Mouse (Mus musculus): ENCODE measurements around the gene Igfbp6. TPM values are rescaled to one million over a fixed set of nuclear protein-coding genes. Genes with fewer than 3 reads are reported as not detected.

Gene Igfbp6
- polyA plus RNA-seq, 1 experiment from 2014 or later: 0.74 TPM

DNA sequence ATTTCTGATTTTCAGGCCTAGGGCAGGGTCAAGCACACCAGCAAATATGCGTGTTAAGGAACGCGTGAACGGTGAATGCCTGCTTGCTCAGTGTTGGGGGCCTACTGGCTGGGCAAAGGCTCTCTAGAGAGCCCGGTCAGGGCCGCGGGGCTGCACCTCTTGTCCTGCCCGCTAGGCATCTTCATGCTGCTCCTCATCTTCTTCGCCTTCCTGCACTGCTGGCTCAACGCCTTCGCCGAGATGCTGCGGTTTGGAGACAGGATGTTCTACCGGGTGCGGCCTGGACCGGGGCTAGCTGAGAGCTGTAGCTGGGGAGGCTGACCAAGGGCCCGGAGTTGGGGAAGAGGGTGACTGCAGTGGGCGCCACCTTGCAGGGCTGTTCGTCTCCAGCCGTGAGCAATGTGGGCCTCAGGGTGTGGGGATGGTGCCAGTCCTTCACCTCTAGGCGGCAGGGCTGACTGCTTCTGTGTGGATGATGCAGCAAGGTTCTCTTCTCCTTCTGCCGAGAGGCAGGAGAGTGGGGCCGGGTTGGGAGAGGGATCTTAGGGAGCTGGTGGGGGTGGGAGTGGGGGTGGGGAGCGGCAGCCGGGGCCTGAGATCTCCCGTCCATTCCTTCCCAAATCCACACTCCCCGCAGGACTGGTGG, 16.4 kb downstream of the Igfbp6 start:
- no peak for ATAC-seq (ENCODE audit: low read depth)
- 64% methylated on average over 25 of the region's 27 CpGs for whole genome bisulfite sequencing
- no peaks in the 10 kb centered on the region for H3K27me3 ChIP-seq (ENCODE audit: control insufficient read depth, insufficient read depth, low read length)

DNA sequence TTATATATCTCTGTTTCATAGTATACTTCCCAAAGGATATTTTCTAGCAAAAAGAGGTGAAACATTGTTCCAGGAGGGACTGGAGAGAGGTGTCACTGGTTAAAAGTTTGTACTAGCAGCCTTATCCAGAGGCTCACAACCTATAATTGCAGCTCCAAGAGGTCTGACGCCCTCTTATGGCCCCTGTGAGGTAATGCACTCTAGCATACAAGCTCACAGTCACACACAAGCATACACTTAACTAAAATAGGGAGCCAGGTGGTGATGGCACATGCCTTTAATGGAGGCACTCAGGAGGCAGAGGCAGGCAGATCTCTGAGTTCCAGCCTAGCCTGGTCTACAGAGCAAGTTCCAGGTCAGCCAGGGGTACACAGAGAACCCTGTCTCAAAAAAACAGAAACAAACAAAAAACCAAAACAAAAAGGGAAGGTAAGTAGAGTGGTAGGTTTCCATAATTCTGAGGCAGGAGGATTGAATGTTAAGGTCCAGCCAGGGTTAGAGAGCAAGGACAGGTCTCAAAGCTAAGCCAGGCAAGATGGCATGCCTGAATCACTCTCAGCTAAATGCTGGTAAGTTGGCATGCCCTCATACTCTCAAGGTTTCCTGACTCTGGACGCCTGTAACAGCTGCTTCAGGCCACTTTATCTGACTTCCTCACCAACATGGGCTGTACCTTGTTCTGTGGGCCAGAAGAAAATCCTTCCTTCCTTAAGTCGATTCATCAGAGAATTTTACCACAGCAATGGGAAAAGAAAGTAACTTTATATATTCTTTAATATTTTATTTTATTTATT, 19.9 kb downstream of the Igfbp6 start:
- H3K27me3 ChIP-seq (ENCODE audit: control insufficient read depth, insufficient read depth, low read length): no peaks in the 10 kb centered on the region
- ATAC-seq (ENCODE audit: low read depth): no peak

More for the DNA sequence above, 16.4 kb downstream of the Igfbp6 start:
- Histone ChIP-seq H3K36me3 (ENCODE audit: control insufficient read depth, insufficient read depth, low read length) (no peaks in the 10 kb centered on the region), H3K9ac (replicated peaks; ENCODE audit: low read depth, low read length) (no peak overlapping the region), H3K4me1 (ENCODE audit: control insufficient read depth, insufficient read depth, low read length) (no peaks in the 10 kb centered on the region), H3K4me3 (ENCODE audit: low read depth, low read length) (no peak overlapping the region), H3K27ac (ENCODE audit: low read depth, low read length) (no peak overlapping the region), H3K9me3 (ENCODE audit: control insufficient read depth, low read length) (no peaks in the 10 kb centered on the region), H3K4me2 (ENCODE audit: low read depth, low read length) (no peak overlapping the region)

DNA sequence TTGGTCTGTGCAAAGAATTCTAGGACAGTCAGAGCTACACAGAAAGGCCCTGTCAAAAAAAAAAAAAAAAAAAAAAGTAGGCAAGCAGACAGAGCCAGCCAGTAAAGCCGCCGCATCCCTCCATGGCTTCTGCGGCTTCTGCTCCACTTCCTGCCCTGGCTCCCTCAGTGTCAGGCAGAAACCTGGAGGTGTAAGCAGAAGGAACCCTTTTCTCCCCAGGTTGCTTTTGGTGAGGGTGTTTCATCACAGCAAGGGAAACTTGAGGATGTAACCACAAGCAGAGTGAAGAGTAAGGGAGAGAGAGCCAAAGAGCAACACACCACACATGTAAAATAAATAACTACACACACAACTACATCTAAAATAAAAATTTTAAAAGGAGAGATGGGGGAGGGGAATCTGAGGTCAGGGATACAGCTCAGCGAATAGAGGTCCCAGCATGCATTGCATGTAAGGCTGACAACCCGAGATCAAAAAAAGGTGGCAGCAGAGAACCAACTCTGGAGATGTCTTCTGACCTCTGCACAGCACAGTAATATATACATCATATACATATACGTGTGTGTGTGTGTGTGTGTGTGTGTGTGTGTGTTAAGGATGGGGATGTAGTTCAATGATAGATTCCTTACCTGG, 21.4 kb downstream of the Igfbp6 start:
- Histone ChIP-seq H3K9ac (replicated peaks; ENCODE audit: low read depth, low read length) (no peak overlapping the region), H3K4me2 (ENCODE audit: low read depth, low read length) (no peak overlapping the region), H3K27ac (ENCODE audit: low read depth, low read length) (no peak overlapping the region), H3K36me3 (ENCODE audit: control insufficient read depth, insufficient read depth, low read length) (no peaks in the 10 kb centered on the region), H3K4me1 (ENCODE audit: control insufficient read depth, insufficient read depth, low read length) (no peaks in the 10 kb centered on the region), H3K4me3 (ENCODE audit: low read depth, low read length) (no peak overlapping the region), H3K27me3 (ENCODE audit: control insufficient read depth, insufficient read depth, low read length) (no peaks in the 10 kb centered on the region), H3K9me3 (ENCODE audit: control insufficient read depth, low read length) (no peaks in the 10 kb centered on the region)
- no peak for ATAC-seq (ENCODE audit: low read depth)
- WGBS: 66% methylated on average over 6 of the region's 6 CpGs

More for the DNA sequence above, 19.9 kb downstream of the Igfbp6 start:
- H3K9me3 ChIP-seq (ENCODE audit: control insufficient read depth, low read length): no peaks in the 10 kb centered on the region
- no peak overlapping the region for H3K4me3 ChIP-seq (ENCODE audit: low read depth, low read length)
- H3K4me1 ChIP-seq (ENCODE audit: control insufficient read depth, insufficient read depth, low read length): no peaks in the 10 kb centered on the region
- no peak overlapping the region for H3K9ac ChIP-seq (replicated peaks; ENCODE audit: low read depth, low read length)
- H3K27ac ChIP-seq (ENCODE audit: low read depth, low read length): no peak overlapping the region
- WGBS: 64% methylated on average over 3 of the region's 3 CpGs
- no peaks in the 10 kb centered on the region for H3K36me3 ChIP-seq (ENCODE audit: control insufficient read depth, insufficient read depth, low read length)
- no peak overlapping the region for H3K4me2 ChIP-seq (ENCODE audit: low read depth, low read length)

DNA sequence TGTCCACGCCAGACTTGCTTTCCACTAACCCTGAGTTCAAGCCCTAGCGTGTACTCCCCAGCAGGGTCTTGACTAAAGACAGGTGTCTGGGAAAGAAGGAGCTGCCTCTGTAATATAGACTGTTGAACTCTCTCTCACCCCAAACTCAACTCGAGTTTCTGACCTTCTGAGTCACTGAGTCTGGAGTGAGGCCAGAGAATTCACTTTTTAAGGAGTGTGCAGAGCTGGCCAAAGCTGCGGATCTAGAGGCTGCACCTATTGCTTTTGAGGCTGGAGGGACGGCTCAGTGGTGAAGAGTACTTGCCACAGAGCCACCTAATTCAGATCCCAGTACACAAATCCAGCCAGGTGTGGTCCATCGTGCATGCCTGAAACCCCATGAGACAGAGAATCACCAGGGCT, 23.5 kb downstream of the Igfbp6 start:
- Histone ChIP-seq H3K4me2 (ENCODE audit: low read depth, low read length) (no peak overlapping the region), H3K9ac (replicated peaks; ENCODE audit: low read depth, low read length) (no peak overlapping the region), H3K4me1 (ENCODE audit: control insufficient read depth, insufficient read depth, low read length) (no peaks in the 10 kb centered on the region), H3K27me3 (ENCODE audit: control insufficient read depth, insufficient read depth, low read length) (no peaks in the 10 kb centered on the region), H3K4me3 (ENCODE audit: low read depth, low read length) (no peak overlapping the region), H3K27ac (ENCODE audit: low read depth, low read length) (no peak overlapping the region), H3K36me3 (ENCODE audit: control insufficient read depth, insufficient read depth, low read length) (no peaks in the 10 kb centered on the region), H3K9me3 (ENCODE audit: control insufficient read depth, low read length) (no peaks in the 10 kb centered on the region)
- no peak for ATAC-seq (ENCODE audit: low read depth)
- WGBS: 66% methylated on average over 6 of the region's 6 CpGs

DNA sequence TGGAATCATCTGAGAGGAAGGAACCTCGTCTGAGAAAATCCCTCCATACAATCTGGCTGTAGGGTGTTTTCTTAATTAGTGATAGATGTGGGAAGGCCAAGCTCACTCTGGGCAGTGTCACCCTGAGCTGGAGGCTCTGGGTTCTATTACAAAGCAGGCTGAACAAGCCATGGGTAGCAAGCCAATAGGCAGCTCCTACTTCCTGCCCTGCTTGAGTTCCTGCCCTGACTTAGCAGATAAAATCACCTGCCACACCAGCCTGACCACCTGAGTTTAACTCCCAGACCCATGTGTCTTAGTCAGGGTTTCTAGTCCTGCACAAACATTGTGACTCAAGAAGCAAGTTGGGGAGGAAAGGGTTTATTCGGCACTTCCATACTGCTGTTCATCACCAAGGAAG, 24.9 kb downstream of the Igfbp6 start:
- Histone ChIP-seq H3K9me3 (ENCODE audit: control insufficient read depth, low read length) (no peaks in the 10 kb centered on the region), H3K4me2 (ENCODE audit: low read depth, low read length) (no peak overlapping the region), H3K9ac (replicated peaks; ENCODE audit: low read depth, low read length) (no peak overlapping the region), H3K4me3 (ENCODE audit: low read depth, low read length) (no peak overlapping the region), H3K27me3 (ENCODE audit: control insufficient read depth, insufficient read depth, low read length) (no peaks in the 10 kb centered on the region), H3K4me1 (ENCODE audit: control insufficient read depth, insufficient read depth, low read length) (no peaks in the 10 kb centered on the region), H3K27ac (ENCODE audit: low read depth, low read length) (no peak overlapping the region), H3K36me3 (ENCODE audit: control insufficient read depth, insufficient read depth, low read length) (no peaks in the 10 kb centered on the region)
- no peak for ATAC-seq (ENCODE audit: low read depth)
- 70% methylated on average over 2 of the region's 2 CpGs for WGBS

DNA sequence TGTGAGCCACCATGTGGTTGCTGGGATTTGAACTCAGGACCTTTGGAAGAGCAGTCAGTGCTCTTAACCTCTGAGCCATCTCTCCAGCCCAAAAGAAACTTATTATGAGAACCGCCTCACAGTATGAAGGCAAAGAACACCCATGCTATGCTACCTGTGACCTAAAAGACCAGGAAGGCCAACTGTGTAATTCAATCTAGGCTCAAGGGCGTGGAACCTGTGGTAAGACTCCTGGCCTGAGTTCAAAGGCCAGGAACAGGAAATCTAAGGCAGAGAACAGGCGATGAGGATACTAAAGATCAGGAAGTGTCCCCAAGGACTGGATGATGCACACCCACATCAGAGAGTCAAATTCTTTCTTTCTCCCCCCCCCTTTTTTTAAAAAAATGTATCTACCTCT, 29.4 kb downstream of the Igfbp6 start:
- Histone ChIP-seq H3K36me3 (ENCODE audit: control insufficient read depth, insufficient read depth, low read length) (no peaks in the 10 kb centered on the region), H3K4me2 (ENCODE audit: low read depth, low read length) (no peak overlapping the region), H3K9me3 (ENCODE audit: control insufficient read depth, low read length) (no peaks in the 10 kb centered on the region), H3K4me1 (ENCODE audit: control insufficient read depth, insufficient read depth, low read length) (no peaks in the 10 kb centered on the region), H3K9ac (replicated peaks; ENCODE audit: low read depth, low read length) (no peak overlapping the region), H3K4me3 (ENCODE audit: low read depth, low read length) (no peak overlapping the region), H3K27ac (ENCODE audit: low read depth, low read length) (no peak overlapping the region), H3K27me3 (ENCODE audit: control insufficient read depth, insufficient read depth, low read length) (no peaks in the 10 kb centered on the region)
- 96% methylated on average over 3 of the region's 3 CpGs for WGBS
- no peak for ATAC-seq (ENCODE audit: low read depth)

DNA sequence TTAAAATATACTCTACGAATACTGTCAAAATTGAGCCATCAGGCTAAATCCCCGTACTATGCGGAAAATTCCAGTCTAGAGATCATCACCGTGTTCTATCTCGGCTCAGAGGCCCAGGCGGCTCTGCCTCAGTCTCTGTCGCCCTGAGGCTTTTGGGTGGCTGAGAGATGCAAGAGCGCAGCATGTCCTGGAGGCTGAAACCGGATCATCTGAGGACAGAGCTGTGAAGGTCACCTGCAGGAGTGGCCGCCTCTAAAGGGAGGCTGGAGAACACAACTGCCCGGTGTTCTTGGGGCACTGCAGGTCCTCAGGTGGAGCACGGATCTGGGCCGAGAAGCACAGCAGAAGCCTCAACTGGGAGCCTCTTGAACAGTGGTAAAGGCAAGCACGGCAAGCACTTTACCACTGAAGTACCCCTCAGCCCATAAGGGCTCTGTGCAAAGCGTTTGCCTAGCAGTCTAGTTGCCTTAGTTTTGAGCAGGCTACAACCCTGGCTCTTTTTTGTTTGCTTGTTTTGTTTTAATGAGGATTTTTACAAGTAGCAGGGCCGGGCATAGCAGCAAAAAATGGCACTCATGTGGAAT, 31.7 kb downstream of the Igfbp6 start:
- no peak overlapping the region for H3K27ac ChIP-seq (ENCODE audit: low read depth, low read length)
- no peaks in the 10 kb centered on the region for H3K36me3 ChIP-seq (ENCODE audit: control insufficient read depth, insufficient read depth, low read length)
- H3K9ac ChIP-seq (replicated peaks; ENCODE audit: low read depth, low read length): no peak overlapping the region
- no peak overlapping the region for H3K4me3 ChIP-seq (ENCODE audit: low read depth, low read length)
- H3K4me1 ChIP-seq (ENCODE audit: control insufficient read depth, insufficient read depth, low read length): no peaks in the 10 kb centered on the region
- H3K9me3 ChIP-seq (ENCODE audit: control insufficient read depth, low read length): no peaks in the 10 kb centered on the region
- ATAC-seq (ENCODE audit: low read depth): no peak
- H3K4me2 ChIP-seq (ENCODE audit: low read depth, low read length): no peak overlapping the region
- H3K27me3 ChIP-seq (ENCODE audit: control insufficient read depth, insufficient read depth, low read length): no peaks in the 10 kb centered on the region
- 87% methylated on average over 16 of the region's 16 CpGs for WGBS

DNA sequence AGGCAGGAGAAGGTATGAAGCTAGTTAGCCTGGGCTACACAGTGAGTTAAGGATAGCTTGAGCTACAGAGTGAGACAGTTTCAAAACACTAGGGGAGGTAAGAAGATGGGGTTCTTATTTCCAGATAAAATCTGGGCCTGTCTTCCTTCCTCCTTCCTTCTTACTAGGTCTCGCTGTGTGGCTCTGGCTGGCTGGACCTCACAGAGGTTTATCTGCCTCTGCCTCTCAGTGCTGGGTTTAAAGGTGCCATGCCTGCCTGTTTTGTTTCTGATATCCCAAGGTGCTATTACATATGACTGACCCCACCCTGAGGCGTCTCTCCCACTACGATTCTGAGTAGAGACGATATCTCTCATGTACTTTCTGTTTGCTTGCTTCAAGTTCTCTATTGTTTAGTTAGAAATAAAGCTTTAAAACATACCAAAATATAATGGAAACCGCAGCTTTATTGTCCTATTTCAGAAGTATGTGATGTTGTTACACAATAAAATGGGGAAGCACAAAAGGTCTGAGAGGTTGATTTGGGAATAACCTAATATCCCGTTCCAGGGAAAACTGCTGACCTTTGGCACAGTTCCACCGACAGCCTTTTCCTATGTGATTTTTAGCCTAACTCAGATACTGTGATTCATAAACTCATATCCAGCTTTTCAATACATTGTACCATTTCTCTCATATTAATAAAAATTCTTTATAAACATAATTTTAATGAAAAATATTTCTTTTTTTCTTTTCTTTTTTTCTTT, 32.6 kb downstream of the Igfbp6 start:
- Histone ChIP-seq H3K27ac (ENCODE audit: low read depth, low read length) (no peak overlapping the region), H3K4me3 (ENCODE audit: low read depth, low read length) (no peak overlapping the region), H3K36me3 (ENCODE audit: control insufficient read depth, insufficient read depth, low read length) (no peaks in the 10 kb centered on the region), H3K27me3 (ENCODE audit: control insufficient read depth, insufficient read depth, low read length) (no peaks in the 10 kb centered on the region), H3K9ac (replicated peaks; ENCODE audit: low read depth, low read length) (no peak overlapping the region), H3K4me2 (ENCODE audit: low read depth, low read length) (no peak overlapping the region), H3K4me1 (ENCODE audit: control insufficient read depth, insufficient read depth, low read length) (no peaks in the 10 kb centered on the region), H3K9me3 (ENCODE audit: control insufficient read depth, low read length) (no peaks in the 10 kb centered on the region)
- 92% methylated on average over 7 of the region's 7 CpGs for WGBS
- no peak for ATAC-seq (ENCODE audit: low read depth)
